31 mouse cellular contexts compared by ENCODE assay signal in the genomic region with DNA sequence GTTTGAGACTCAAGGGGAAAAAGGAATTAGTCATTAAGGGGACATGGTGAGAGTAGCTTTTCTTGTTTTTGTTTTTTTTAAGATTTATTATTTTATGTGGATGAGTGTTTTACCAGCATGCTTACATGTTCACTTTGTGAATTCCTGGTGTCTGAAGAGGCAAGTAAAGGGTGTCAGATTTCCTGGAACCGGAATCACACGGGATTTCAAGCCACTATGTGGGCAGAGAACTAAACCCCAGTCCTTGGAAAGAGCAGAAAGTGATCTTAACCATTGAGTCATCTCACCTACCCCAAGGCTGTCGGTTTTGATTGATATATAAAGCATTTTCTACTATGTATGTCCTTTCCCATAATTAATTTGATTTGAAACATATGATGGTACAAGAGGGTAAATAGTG. TPM values are rescaled to one million over a fixed set of nuclear protein-coding genes. Genes with fewer than 3 reads are reported as not detected.
DNase-seq lines count a peak whose midpoint lies in the region; ATAC-seq and TF ChIP-seq lines count a peak whose summit lies in the region.
"Had no signal": no experiment of that assay in that cellular context is flagged by ENCODE, and none has a peak within 500 bp of the region (broad histone marks: within the 10 kb centered on the region; RNA-seq: fewer than 3 reads in every experiment).

No protein-coding gene starts in this region.

- peak; percentile 9 for DNase-seq in heart, adult 11 months
- no peak for DNase-seq in heart, adult 9 months (ENCODE audit: low spot score in 2 of 2)
- peak; percentile 83 for DNase-seq in 3T3-L1 (ENCODE audit: low read depth, low spot score)
- no peak for DNase-seq in forebrain, postnatal 0 days
- DNase-seq: adrenal gland, adult 2 months; adrenal gland, postnatal 10 days; adrenal gland, postnatal 25 days; cerebellum, adult 11 months; cerebellum, adult 18-20 months; cerebellum, adult 8-10 months; cerebellum, adult 9-11 months; cerebellum, postnatal 14 days; cerebellum, postnatal 36 days; embryo, embryonic 11 days had no signal

- peak overlapping the region; percentile 60; the same call in 1 of the 2 replicates for H3K27ac ChIP-seq in embryonic fibroblast, embryonic 13.5 days (ENCODE audit: insufficient read depth, low read length)
- H3K27ac ChIP-seq in forebrain, postnatal 0 days (ENCODE audit: low read depth, low read length): no peak overlapping the region
- H3K27ac ChIP-seq in intestine, embryonic 15.5 days: no peak overlapping the region
- H3K27ac ChIP-seq: forebrain, embryonic 13.5 days; forebrain, embryonic 15.5 days had no signal

- no peak for ATAC-seq in forebrain, postnatal 0 days
- no peak for ATAC-seq in intestine, embryonic 15.5 days
- ATAC-seq: activated CD4-positive, CD25-positive, alpha-beta regulatory T cell, adult 4 months; forebrain, embryonic 13.5 days; forebrain, embryonic 15.5 days; Patski had no signal

- no peak overlapping the region for H3K4me3 ChIP-seq in embryonic fibroblast, embryonic 13.5 days (ENCODE audit: insufficient read depth, low read length)
- no peak overlapping the region for H3K4me3 ChIP-seq in forebrain, postnatal 0 days (ENCODE audit: low read depth, low read length)
- H3K4me3 ChIP-seq in intestine, embryonic 15.5 days (replicated peaks): no peak overlapping the region
- H3K4me3 ChIP-seq: embryonic facial prominence, embryonic 13.5 days; embryonic facial prominence, embryonic 15.5 days; forebrain, embryonic 13.5 days; forebrain, embryonic 15.5 days had no signal

- no peaks in the 10 kb centered on the region for H3K36me3 ChIP-seq in forebrain, postnatal 0 days (ENCODE audit: insufficient read depth)
- no peaks in the 10 kb centered on the region for H3K36me3 ChIP-seq in intestine, embryonic 15.5 days
- H3K36me3 ChIP-seq: embryonic facial prominence, embryonic 13.5 days; embryonic facial prominence, embryonic 15.5 days; forebrain, embryonic 15.5 days had no signal

- H3K9me3 ChIP-seq in forebrain, postnatal 0 days (ENCODE audit: low read length): no peaks in the 10 kb centered on the region
- H3K9me3 ChIP-seq in intestine, embryonic 15.5 days: no peaks in the 10 kb centered on the region
- H3K9me3 ChIP-seq: embryonic facial prominence, embryonic 13.5 days; embryonic facial prominence, embryonic 15.5 days; forebrain, embryonic 13.5 days; forebrain, embryonic 15.5 days had no signal

- peaks cover 7% of the 10 kb centered on the region for H3K4me1 ChIP-seq in embryonic fibroblast, embryonic 13.5 days (ENCODE audit: control insufficient read depth, insufficient read depth, low read length)
- no peaks in the 10 kb centered on the region for H3K4me1 ChIP-seq in forebrain, postnatal 0 days (ENCODE audit: insufficient read depth)
- no peaks in the 10 kb centered on the region for H3K4me1 ChIP-seq in intestine, embryonic 15.5 days (replicated peaks)
- H3K4me1 ChIP-seq: forebrain, embryonic 13.5 days had no signal

- TF ChIP-seq CTCF in embryonic fibroblast, embryonic 13.5 days (IDR thresholded peaks at IDR 0.05; ENCODE audit: borderline replicate concordance, insufficient read depth, low read length): no peak
- no peak for TF ChIP-seq CTCF in forebrain, postnatal 0 days (IDR thresholded peaks at IDR 0.05; ENCODE audit: low read depth)

- H3K9ac ChIP-seq in forebrain, postnatal 0 days: no peak overlapping the region
- H3K9ac ChIP-seq in intestine, embryonic 15.5 days: no peak overlapping the region
- H3K9ac ChIP-seq: embryonic facial prominence, embryonic 13.5 days; embryonic facial prominence, embryonic 15.5 days; forebrain, embryonic 13.5 days; forebrain, embryonic 15.5 days had no signal

- no peaks in the 10 kb centered on the region for H3K27me3 ChIP-seq in forebrain, postnatal 0 days (ENCODE audit: insufficient read depth, low read length)
- H3K27me3 ChIP-seq in intestine, embryonic 15.5 days (replicated peaks): no peaks in the 10 kb centered on the region
- H3K27me3 ChIP-seq: embryonic facial prominence, embryonic 13.5 days; embryonic facial prominence, embryonic 15.5 days; forebrain, embryonic 13.5 days; forebrain, embryonic 15.5 days; Patski had no signal

- WGBS in forebrain, postnatal 0 days: 62% methylated on average over 3 of the region's 3 CpGs
- WGBS in intestine, embryonic 15.5 days: 55% methylated on average over 3 of the region's 3 CpGs

- TF ChIP-seq POLR2A in embryonic fibroblast, embryonic 13.5 days (IDR thresholded peaks at IDR 0.05; ENCODE audit: low read depth, low read length): no peak

- H3K4me2 ChIP-seq in forebrain, postnatal 0 days (ENCODE audit: low read depth): no peak overlapping the region
- H3K4me2 ChIP-seq in intestine, embryonic 15.5 days (replicated peaks): no peak overlapping the region
- H3K4me2 ChIP-seq: embryonic facial prominence, embryonic 13.5 days; embryonic facial prominence, embryonic 15.5 days; forebrain, embryonic 13.5 days; forebrain, embryonic 15.5 days had no signal

RNA-seq across cellular contexts. Expression of a gene that starts 4.5 kb away (rescaled TPM):
- 42.7 and 55.5 TPM in 2 replicates for polyA plus RNA-seq in embryonic fibroblast, embryonic 13.5 days (2011; ENCODE audit: insufficient read length, low read depth, missing spikeins)
- 37.0 and 57.4 TPM in 2 replicates for total RNA-seq in forebrain, postnatal 0 days (2014; rRNA removed)
- polyA plus RNA-seq in forebrain, postnatal 0 days (2015; fragmentation: Nextera tagmentation; extraction: Ambion mirVana): 46.5 and 58.8 TPM in 2 replicates
- polyA plus RNA-seq in intestine, embryonic 15.5 days (2015; fragmentation: Nextera tagmentation; extraction: Ambion mirVana): 59.4 and 63.9 TPM in 2 replicates

RNA-seq across cellular contexts. Expression of a gene that starts 22.1 kb away (rescaled TPM):
- 50.5 and 52.8 TPM in 2 replicates for polyA plus RNA-seq in embryonic fibroblast, embryonic 13.5 days (2011; ENCODE audit: insufficient read length, low read depth, missing spikeins)
- 5.5 and 9.0 TPM in 2 replicates for total RNA-seq in forebrain, postnatal 0 days (2014; rRNA removed)
- polyA plus RNA-seq in forebrain, postnatal 0 days (2015; fragmentation: Nextera tagmentation; extraction: Ambion mirVana): 2.7 and 2.8 TPM in 2 replicates
- polyA plus RNA-seq in intestine, embryonic 15.5 days (2015; fragmentation: Nextera tagmentation; extraction: Ambion mirVana): 12.7 and 13.9 TPM in 2 replicates
- total RNA-seq: MEL had no signal

RNA-seq across cellular contexts. Expression of a gene that starts 48.2 kb away (rescaled TPM):
- polyA plus RNA-seq in embryonic fibroblast, embryonic 13.5 days (2011; ENCODE audit: insufficient read length, low read depth, missing spikeins): not detected in 2 replicates
- total RNA-seq in forebrain, postnatal 0 days (2014; rRNA removed): not detected in 2 replicates
- polyA plus RNA-seq in forebrain, postnatal 0 days (2015; fragmentation: Nextera tagmentation; extraction: Ambion mirVana): not detected in 2 replicates
- polyA plus RNA-seq in intestine, embryonic 15.5 days (2015; fragmentation: Nextera tagmentation; extraction: Ambion mirVana): not detected in 2 replicates
- total RNA-seq: adrenal gland, adult 2 months; adrenal gland, postnatal 10 days; adrenal gland, postnatal 25 days; adrenal gland, postnatal 4 days; common myeloid progenitor, adult 5-6 weeks; ES-E14; MEL had no signal
- polyA plus RNA-seq: activated CD4-positive, CD25-positive, alpha-beta regulatory T cell, adult 4 months; adrenal gland, adult 2 months; brain, embryonic 14.5 days; C2C12; embryonic facial prominence, embryonic 11.5 days; embryonic facial prominence, embryonic 13.5 days; forebrain, embryonic 11.5 days; forebrain, embryonic 13.5 days; forebrain, embryonic 15.5 days; Patski had no signal

RNA-seq across cellular contexts. Expression of a gene that starts 52.5 kb away (rescaled TPM):
- not detected in 2 replicates for polyA plus RNA-seq in embryonic fibroblast, embryonic 13.5 days (2011; ENCODE audit: insufficient read length, low read depth, missing spikeins)
- 0.71 TPM in 1 of 2 replicates, not detected in the other for total RNA-seq in forebrain, postnatal 0 days (2014; rRNA removed)
- not detected in 2 replicates for polyA plus RNA-seq in forebrain, postnatal 0 days (2015; fragmentation: Nextera tagmentation; extraction: Ambion mirVana)
- polyA plus RNA-seq in intestine, embryonic 15.5 days (2015; fragmentation: Nextera tagmentation; extraction: Ambion mirVana): not detected in 2 replicates
- total RNA-seq: adrenal gland, adult 2 months; adrenal gland, postnatal 10 days; adrenal gland, postnatal 25 days; adrenal gland, postnatal 4 days; common myeloid progenitor, adult 5-6 weeks; ES-E14; MEL had no signal
- polyA plus RNA-seq: activated CD4-positive, CD25-positive, alpha-beta regulatory T cell, adult 4 months; adrenal gland, adult 2 months; C2C12; embryonic facial prominence, embryonic 11.5 days; embryonic facial prominence, embryonic 13.5 days; embryonic facial prominence, embryonic 15.5 days; forebrain, embryonic 11.5 days; forebrain, embryonic 13.5 days; forebrain, embryonic 15.5 days; frontal cortex, adult 2 months; Patski had no signal

Comparison
In these comparisons a context has a peak if more than half of its experiments do, and no peak if none do; other contexts are left out.
1. DNase-seq: peak in heart, adult 11 months (single experiment) and 3T3-L1 (single experiment); none in heart, adult 9 months (0 of 2) and forebrain, postnatal 0 days (single experiment).